Comparison of ENCODE assay signal across 7 mouse cellular contexts in genomic region chr11:60211152-60211551, GRCm38 (mm10). TPM values are rescaled to one million over a fixed set of nuclear protein-coding genes. Genes with fewer than 3 reads are reported as not detected.
DNase-seq lines count a peak whose midpoint lies in the region; ATAC-seq and TF ChIP-seq lines count a peak whose summit lies in the region.

No protein-coding gene starts in this region.

- H3K27ac ChIP-seq in lung, postnatal 0 days (ENCODE audit: low read length), result peak overlapping the region; percentile 76; the same call in 1 of the 2 replicates
- H3K27ac ChIP-seq in forebrain, postnatal 0 days (ENCODE audit: low read depth, low read length), result 0 out of 2 replicates have a peak overlapping the region, but pooled peaks have one; percentile 82
- peak overlapping the region; percentile 87 for H3K27ac ChIP-seq in limb, embryonic 13.5 days
- H3K27ac ChIP-seq in neural tube, embryonic 15.5 days (replicated peaks), result peak overlapping the region; percentile 82

- WGBS in lung, postnatal 0 days, result 56% methylated on average over 3 of the region's 3 CpGs
- 58% methylated on average over 3 of the region's 3 CpGs for WGBS in forebrain, postnatal 0 days
- 56% methylated on average over 3 of the region's 3 CpGs for WGBS in limb, embryonic 13.5 days
- 52% methylated on average over 3 of the region's 3 CpGs for WGBS in neural tube, embryonic 15.5 days

- TF ChIP-seq CTCF in lung, postnatal 0 days (IDR thresholded peaks at IDR 0.05), result no peak
- TF ChIP-seq CTCF in forebrain, postnatal 0 days (IDR thresholded peaks at IDR 0.05; ENCODE audit: low read depth), result no peak

- no peaks in the 10 kb centered on the region for H3K36me3 ChIP-seq in lung, postnatal 0 days (ENCODE audit: insufficient read depth, low read length)
- H3K36me3 ChIP-seq in forebrain, postnatal 0 days (ENCODE audit: insufficient read depth), result peaks cover 7% of the 10 kb centered on the region; the same call in 1 of the 2 replicates
- peaks cover 22% of the 10 kb centered on the region for H3K36me3 ChIP-seq in limb, embryonic 13.5 days
- H3K36me3 ChIP-seq in neural tube, embryonic 15.5 days, result 0 out of 2 replicates have a peak, but pooled peaks cover 3% of the 10 kb centered on the region

- H3K9me3 ChIP-seq in lung, postnatal 0 days (ENCODE audit: low read length), result no peaks in the 10 kb centered on the region
- H3K9me3 ChIP-seq in forebrain, postnatal 0 days (ENCODE audit: low read length), result no peaks in the 10 kb centered on the region
- H3K9me3 ChIP-seq in limb, embryonic 13.5 days, result no peaks in the 10 kb centered on the region
- no peaks in the 10 kb centered on the region for H3K9me3 ChIP-seq in neural tube, embryonic 15.5 days (replicated peaks)

- no peak for TF ChIP-seq EP300 in lung, postnatal 0 days (IDR thresholded peaks at IDR 0.05)

- peak overlapping the region; percentile 69 for H3K4me2 ChIP-seq in lung, postnatal 0 days (replicated peaks; ENCODE audit: low read depth, low read length)
- no peak overlapping the region for H3K4me2 ChIP-seq in forebrain, postnatal 0 days (ENCODE audit: low read depth)
- H3K4me2 ChIP-seq in limb, embryonic 13.5 days (replicated peaks), result peak overlapping the region; percentile 84
- peak overlapping the region; percentile 67; the same call in 1 of the 2 replicates for H3K4me2 ChIP-seq in neural tube, embryonic 15.5 days

- peaks cover 32% of the 10 kb centered on the region for H3K4me1 ChIP-seq in lung, postnatal 0 days (ENCODE audit: insufficient read depth, low read depth, low read length)
- peaks cover 24% of the 10 kb centered on the region for H3K4me1 ChIP-seq in forebrain, postnatal 0 days (ENCODE audit: insufficient read depth)
- peaks cover 82% of the 10 kb centered on the region for H3K4me1 ChIP-seq in limb, embryonic 13.5 days
- peaks cover 67% of the 10 kb centered on the region for H3K4me1 ChIP-seq in neural tube, embryonic 15.5 days

- no peak for ATAC-seq in lung, postnatal 0 days
- no peak for ATAC-seq in forebrain, postnatal 0 days
- ATAC-seq in limb, embryonic 13.5 days (ENCODE audit: low FRiP score, low read depth), result no peak
- ATAC-seq in neural tube, embryonic 15.5 days (ENCODE audit: low FRiP score), result no peak

- no peak overlapping the region for H3K4me3 ChIP-seq in lung, postnatal 0 days (ENCODE audit: low read depth, low read length)
- no peak overlapping the region for H3K4me3 ChIP-seq in forebrain, postnatal 0 days (ENCODE audit: low read depth, low read length)
- no peak overlapping the region for H3K4me3 ChIP-seq in limb, embryonic 13.5 days
- no peak overlapping the region for H3K4me3 ChIP-seq in neural tube, embryonic 15.5 days (replicated peaks)

- no peaks in the 10 kb centered on the region for H3K27me3 ChIP-seq in lung, postnatal 0 days (replicated peaks; ENCODE audit: insufficient read depth, low read length)
- no peaks in the 10 kb centered on the region for H3K27me3 ChIP-seq in forebrain, postnatal 0 days (ENCODE audit: insufficient read depth, low read length)
- H3K27me3 ChIP-seq in limb, embryonic 13.5 days, result no peaks in the 10 kb centered on the region
- no peaks in the 10 kb centered on the region for H3K27me3 ChIP-seq in neural tube, embryonic 15.5 days (replicated peaks)

- H3K9ac ChIP-seq in lung, postnatal 0 days (replicated peaks; ENCODE audit: low read depth), result no peak overlapping the region
- H3K9ac ChIP-seq in forebrain, postnatal 0 days, result no peak overlapping the region
- peak overlapping the region; percentile 55; the same call in 1 of the 2 replicates for H3K9ac ChIP-seq in limb, embryonic 13.5 days
- no peak overlapping the region for H3K9ac ChIP-seq in neural tube, embryonic 15.5 days (replicated peaks)

- no peak for DNase-seq in lung, postnatal 0 days (ENCODE audit: low spot score)
- no peak for DNase-seq in lung, postnatal 10 days
- DNase-seq in forebrain, postnatal 0 days, result no peak
- no peak for DNase-seq in natural killer cell, adult 2 months (ENCODE audit: low spot score in 2 of 2)
- no peak for DNase-seq in adrenal gland, postnatal 4 days (ENCODE audit: low spot score in 2 of 2)

RNA-seq across cellular contexts. Expression of gene Srebf1, which starts 11.2 kb away (rescaled TPM):
- 61.7 and 70.1 TPM in 2 replicates for polyA plus RNA-seq in lung, postnatal 0 days (2015; fragmentation: Nextera tagmentation; extraction: Ambion mirVana)
- total RNA-seq in forebrain, postnatal 0 days (2014; rRNA removed), result 56.2 and 70.7 TPM in 2 replicates
- 28.9 and 32.8 TPM in 2 replicates for polyA plus RNA-seq in forebrain, postnatal 0 days (2015; fragmentation: Nextera tagmentation; extraction: Ambion mirVana)
- 64.5 and 65.7 TPM in 2 replicates for polyA plus RNA-seq in limb, embryonic 13.5 days (2015; fragmentation: Nextera tagmentation; extraction: Ambion mirVana)
- 44.2 and 50.0 TPM in 2 replicates for polyA plus RNA-seq in neural tube, embryonic 15.5 days (2015; fragmentation: Nextera tagmentation; extraction: Ambion mirVana)
- total RNA-seq in adrenal gland, postnatal 4 days (2021), result 100 to 1,000 TPM; 135 to 160 TPM
